Mouse (Mus musculus) embryonic stem cell, embryonic (primary cell): ENCODE data around the gene Trim47.

Experiments
- CTCF ChIA-PET, 4 experiments: fragments of 300-600 bp in 2 of 4; fragments of 350-600 bp in 2 of 4; sonication (Branson Sonifier 250); formaldehyde crosslinking; loops; one replicate each; lab custom pipeline; 2022; ENCODE audit warnings: inconsistent platforms in 2 of 4; lab: Charles Lee
- POLR2A ChIA-PET, 4 experiments: fragments of 300-600 bp in 2 of 4; fragments of 350-600 bp in 2 of 4; sonication (Branson Sonifier 250); formaldehyde crosslinking; loops; one replicate each; lab custom pipeline; 2022; ENCODE audit warnings: antibody characterized with exemption in 4 of 4, inconsistent platforms in 1 of 4; lab: Charles Lee

Trim47 gene

GRCm38 (mm10) chr11:116129091-116129790 is 2.2 kb upstream of the Trim47 start:
- CTCF ChIA-PET: interaction anchor here in 3 of 4 experiments (0.6 to 2.0 kb wide), 12 partner anchors 9 to 209 kb away, joined by 3 to 8 read pairs (median 3); partner anchors contain the start of gene Mrpl38 (in 3 of the 3)
- POLR2A ChIA-PET: interaction anchor here (0.5 to 8.1 kb wide), 14 partner anchors 9 to 889 kb away, joined by 3 to 43 read pairs (median 4); partner anchors contain the start of gene Mrpl38 (in 3 of the 4)

GRCm38 (mm10) chr11:116127986-116128385 is 976 bp upstream of the Trim47 start:
- POLR2A ChIA-PET: interaction anchor here in 3 of 4 experiments (0.5 to 8.1 kb wide), 15 partner anchors 10 to 483 kb away, joined by 3 to 43 read pairs (median 4); partner anchors contain the start of genes Mrpl38 (in 2 of the 3) and Evpl (in 1 of the 3)
- CTCF ChIA-PET: interaction anchor here in 3 of 4 experiments (0.6 to 2.6 kb wide), 6 partner anchors 10 to 521 kb away, joined by 3 to 9 read pairs (median 5); partner anchors contain the start of gene Mrpl38 (in 3 of the 3)

- ChIA-PET CTCF (interaction anchor here in 1 of 4 experiments (2.2 to 2.6 kb wide), 2 partner anchors 9 to 14 kb away, joined by 8 to 9 read pairs; no protein-coding TSS in a partner anchor), POLR2A (interaction anchor here in 3 of 4 experiments (0.6 to 5.8 kb wide), 14 partner anchors 8 to 250 kb away, joined by 3 to 27 read pairs (median 4); partner anchors contain the start of genes Mrpl38 (in 2 of the 3) and Evpl (in 1 of the 3))
Observed at GRCm38 (mm10) chr11:116126261-116126660, 749 bp downstream of the Trim47 start.

- POLR2A ChIA-PET: interaction anchor here in 3 of 4 experiments (0.6 to 1.6 kb wide), 10 partner anchors 12 to 717 kb away, joined by 3 to 6 read pairs (median 3); no protein-coding TSS in a partner anchor
- CTCF ChIA-PET: interaction anchor here in 3 of 4 experiments (0.7 to 0.9 kb wide), 3 partner anchors 138 to 225 kb away, joined by 3 to 4 read pairs (median 3); no protein-coding TSS in a partner anchor
Observed at GRCm38 (mm10) chr11:116121731-116122245, 5.2 kb downstream of the Trim47 start.

- ChIA-PET POLR2A (interaction anchor here in 3 of 4 experiments (0.6 to 5.6 kb wide), 12 partner anchors 9 to 209 kb away, joined by 3 to 43 read pairs (median 5); partner anchors contain the start of genes Mrpl38 (in 2 of the 3), Trim47 (in 2 of the 3) and Trim65 (in 2 of the 3)), CTCF (interaction anchor here (0.6 to 2.5 kb wide), 22 partner anchors 9 to 1274 kb away, joined by 3 to 12 read pairs (median 4); partner anchors contain the start of genes Mrpl38 (in 2 of the 4) and Trim47 (in 1 of the 4))
Observed at GRCm38 (mm10) chr11:116117819-116118218, 9.2 kb downstream of the Trim47 start.

DNA sequence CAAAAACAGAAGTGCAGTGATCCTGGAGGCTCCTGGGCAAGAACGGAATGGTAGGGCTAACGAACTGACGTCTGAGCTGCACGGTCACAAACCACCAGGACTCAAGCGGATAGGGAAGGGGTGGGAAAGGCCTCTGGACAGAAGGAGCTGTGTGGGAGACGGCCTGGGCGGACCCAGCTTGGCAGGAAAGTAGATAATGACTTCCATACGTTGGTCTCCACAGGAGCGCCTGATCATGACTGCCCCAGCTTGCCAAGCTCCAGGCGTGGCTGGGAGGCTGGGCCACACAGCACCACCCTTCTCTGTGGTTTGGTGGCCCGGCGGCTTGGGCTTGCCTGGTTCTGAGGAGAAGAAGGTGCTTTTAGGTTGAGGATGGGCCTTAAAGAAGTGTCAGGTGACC is 9.8 kb downstream of the Trim47 start:
- ChIA-PET CTCF (interaction anchor here (0.6 to 2.5 kb wide), 23 partner anchors 8 to 1274 kb away, joined by 3 to 12 read pairs (median 4); partner anchors contain the start of genes Mrpl38 (in 2 of the 4) and Trim47 (in 1 of the 4)), POLR2A (interaction anchor here in 3 of 4 experiments (0.5 to 5.6 kb wide), 11 partner anchors 10 to 600 kb away, joined by 3 to 43 read pairs (median 5); partner anchors contain the start of genes Trim47 (in 2 of the 3), Trim65 (in 2 of the 3), Mrpl38 (in 1 of the 3) and Ubald2 (in 1 of the 3))

- CTCF ChIA-PET: interaction anchor here (0.5 to 2.7 kb wide), 23 partner anchors 8 to 543 kb away, joined by 3 to 10 read pairs (median 3); partner anchors contain the start of genes Mrpl38 (in 1 of the 4) and Trim47 (in 1 of the 4)
- POLR2A ChIA-PET: interaction anchor here in 3 of 4 experiments (0.6 to 2.8 kb wide), 16 partner anchors 8 to 499 kb away, joined by 3 to 15 read pairs (median 4); partner anchors contain the start of gene Mrpl38 (in 2 of the 3)
Observed at GRCm38 (mm10) chr11:116111611-116112203, 15.3 kb downstream of the Trim47 start.

GRCm38 (mm10) chr11:116111067-116111466 is 15.9 kb downstream of the Trim47 start:
- ChIA-PET POLR2A (interaction anchor here in 2 of 4 experiments (1.2 to 2.8 kb wide), 9 partner anchors 8 to 105 kb away, joined by 3 to 15 read pairs (median 6); partner anchors contain the start of gene Mrpl38 (in 2 of the 2)), CTCF (interaction anchor here (0.6 to 2.7 kb wide), 18 partner anchors 9 to 251 kb away, joined by 3 to 10 read pairs (median 4); partner anchors contain the start of gene Trim47 (in 1 of the 4))

DNA sequence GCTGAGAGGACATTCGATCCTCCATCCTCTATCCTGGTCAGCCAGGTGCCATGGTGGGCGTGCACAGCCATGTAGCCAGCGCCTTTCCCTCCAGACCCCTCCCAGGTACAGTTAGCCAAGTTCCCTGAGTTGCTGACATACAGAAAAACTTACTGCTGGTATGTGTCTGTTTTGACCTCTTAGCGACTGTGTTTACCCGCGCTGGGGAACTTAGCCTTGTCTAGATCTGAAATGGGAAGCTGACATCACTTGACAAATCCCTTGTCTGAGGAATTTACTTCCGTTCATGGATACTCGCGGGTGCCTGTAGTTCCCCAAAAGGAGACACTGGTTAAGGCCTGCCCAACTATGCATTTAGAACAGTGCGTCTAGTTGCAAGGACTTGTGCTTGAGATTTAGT is 16.5 kb downstream of the Trim47 start:
- POLR2A ChIA-PET: interaction anchor here in 2 of 4 experiments (0.5 to 3.2 kb wide), 10 partner anchors 8 to 645 kb away, joined by 3 to 18 read pairs (median 8); partner anchors contain the start of gene Mrpl38 (in 2 of the 2)
- CTCF ChIA-PET: interaction anchor here in 3 of 4 experiments (0.7 to 2.7 kb wide), 20 partner anchors 8 to 251 kb away, joined by 3 to 8 read pairs (median 4); partner anchors contain the start of gene Trim47 (in 1 of the 3)

DNA sequence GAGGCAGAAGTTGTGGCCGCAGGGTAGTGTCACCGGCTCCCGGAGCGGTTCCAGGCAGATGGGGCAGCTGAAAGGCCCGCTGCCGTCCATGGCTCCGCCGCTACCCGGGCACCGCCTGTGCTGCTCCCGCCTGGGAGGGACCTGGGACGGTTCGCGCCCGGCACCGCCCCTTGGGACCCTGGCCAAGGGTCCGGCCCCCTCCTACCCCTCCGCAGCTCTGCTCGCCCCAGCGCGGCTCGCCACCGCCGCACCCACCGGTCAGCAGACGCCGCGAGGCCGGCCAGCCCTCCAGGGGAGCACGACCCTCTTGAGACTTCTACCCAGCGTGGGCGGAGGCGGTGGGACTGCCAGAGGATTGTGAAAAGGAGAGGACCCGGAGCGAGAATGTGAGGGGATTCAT is 16.9 kb downstream of the Trim47 start:
- CTCF ChIA-PET: interaction anchor here in 3 of 4 experiments (0.6 to 2.0 kb wide), 7 partner anchors 10 to 250 kb away, joined by 3 to 6 read pairs (median 4); no protein-coding TSS in a partner anchor
- POLR2A ChIA-PET: interaction anchor here in 2 of 4 experiments (0.5 to 4.2 kb wide), 8 partner anchors 10 to 645 kb away, joined by 3 to 44 read pairs (median 4); partner anchors contain the start of genes Exoc7 (in 1 of the 2) and Mrpl38 (in 1 of the 2)

GRCm38 (mm10) chr11:116109441-116110081 is 17.4 kb downstream of the Trim47 start:
- CTCF ChIA-PET: interaction anchor here (0.6 to 2.1 kb wide), 13 partner anchors 8 to 387 kb away, joined by 3 to 6 read pairs (median 3); partner anchors contain the start of gene Mrpl38 (in 1 of the 4)
- POLR2A ChIA-PET: interaction anchor here in 2 of 4 experiments (0.5 to 4.2 kb wide), 17 partner anchors 9 to 471 kb away, joined by 3 to 44 read pairs (median 3); partner anchors contain the start of genes Exoc7 (in 1 of the 2), Mrpl38 (in 1 of the 2) and Trim47 (in 1 of the 2)

DNA sequence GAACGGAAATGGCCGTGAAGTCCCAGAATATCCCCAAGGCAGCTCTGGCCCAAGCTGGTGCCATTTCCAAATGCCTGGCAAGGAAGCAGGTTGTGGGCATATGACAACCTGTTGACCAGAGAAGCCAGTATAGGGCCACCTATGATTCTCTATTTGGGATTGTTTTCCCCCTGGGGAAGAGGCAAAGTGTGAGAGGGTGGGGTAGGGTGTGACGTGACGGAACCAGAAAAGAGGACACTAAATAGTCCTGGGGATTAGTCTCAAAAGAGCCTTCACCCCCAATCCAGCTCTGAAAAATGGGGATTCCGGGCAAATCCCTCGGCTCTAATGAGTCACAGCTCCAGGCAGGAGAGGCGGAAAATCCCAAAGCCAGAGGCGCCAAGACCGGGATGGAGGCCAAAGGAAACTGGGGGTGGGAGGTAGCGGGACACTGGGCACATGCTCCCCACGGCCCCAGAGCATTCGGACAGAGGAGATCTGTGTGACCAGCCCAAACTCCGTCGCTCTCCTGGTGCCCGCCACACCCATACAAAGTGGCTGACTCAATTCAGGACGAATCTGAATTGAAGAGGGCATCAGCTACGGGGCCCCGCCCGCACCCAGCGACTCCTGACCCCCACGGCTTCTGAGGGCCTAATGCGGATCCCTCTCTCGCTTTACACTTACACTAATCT is 18.4 kb downstream of the Trim47 start:
- ChIA-PET POLR2A (interaction anchor here in 3 of 4 experiments (0.5 to 4.2 kb wide), 26 partner anchors 8 to 1585 kb away, joined by 3 to 44 read pairs (median 3); partner anchors contain the start of genes Galk1 (in 1 of the 3), Mrpl38 (in 1 of the 3) and Trim47 (in 1 of the 3)), CTCF (interaction anchor here in 2 of 4 experiments (0.6 to 2.1 kb wide), 14 partner anchors 9 to 425 kb away, joined by 3 to 6 read pairs (median 3); partner anchors contain the start of genes Mrpl38 (in 1 of the 2), Trim47 (in 1 of the 2) and Trim65 (in 1 of the 2))

DNA sequence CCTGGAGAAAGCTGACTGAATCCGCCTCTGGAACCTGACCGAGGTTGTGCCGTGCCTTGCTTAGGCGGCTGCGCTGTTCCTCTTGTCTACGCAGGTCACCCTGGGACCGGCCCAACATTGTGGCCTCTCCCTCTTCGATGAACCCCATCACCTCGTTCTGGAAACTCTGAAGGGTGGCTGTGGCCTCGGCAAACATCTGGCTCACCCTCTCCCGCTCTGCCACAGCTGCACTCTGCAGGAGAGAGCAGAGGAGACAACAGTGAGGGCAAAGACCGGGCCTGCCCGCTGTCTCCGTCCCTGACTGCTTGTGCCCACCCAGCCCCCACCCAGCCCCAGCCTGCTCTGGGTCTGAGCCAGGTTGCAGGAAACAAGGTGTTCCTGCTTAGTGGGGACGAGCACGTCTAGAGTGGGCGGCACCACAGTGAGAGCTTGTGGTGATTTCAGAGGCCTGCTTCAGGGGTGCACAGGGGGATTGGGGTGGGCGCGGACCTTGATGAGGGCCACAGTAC is 19.2 kb downstream of the Trim47 start:
- ChIA-PET CTCF (interaction anchor here in 2 of 4 experiments (0.5 to 2.1 kb wide), 11 partner anchors 10 to 426 kb away, joined by 3 to 10 read pairs (median 3); partner anchors contain the start of genes Mrpl38 (in 1 of the 2) and Trim65 (in 1 of the 2)), POLR2A (interaction anchor here in 3 of 4 experiments (0.5 to 4.2 kb wide), 25 partner anchors 10 to 516 kb away, joined by 3 to 44 read pairs (median 4); partner anchors contain the start of genes Mrpl38 (in 2 of the 3), Caskin2 (in 1 of the 3), Trim47 (in 1 of the 3) and Unk (in 1 of the 3))

DNA sequence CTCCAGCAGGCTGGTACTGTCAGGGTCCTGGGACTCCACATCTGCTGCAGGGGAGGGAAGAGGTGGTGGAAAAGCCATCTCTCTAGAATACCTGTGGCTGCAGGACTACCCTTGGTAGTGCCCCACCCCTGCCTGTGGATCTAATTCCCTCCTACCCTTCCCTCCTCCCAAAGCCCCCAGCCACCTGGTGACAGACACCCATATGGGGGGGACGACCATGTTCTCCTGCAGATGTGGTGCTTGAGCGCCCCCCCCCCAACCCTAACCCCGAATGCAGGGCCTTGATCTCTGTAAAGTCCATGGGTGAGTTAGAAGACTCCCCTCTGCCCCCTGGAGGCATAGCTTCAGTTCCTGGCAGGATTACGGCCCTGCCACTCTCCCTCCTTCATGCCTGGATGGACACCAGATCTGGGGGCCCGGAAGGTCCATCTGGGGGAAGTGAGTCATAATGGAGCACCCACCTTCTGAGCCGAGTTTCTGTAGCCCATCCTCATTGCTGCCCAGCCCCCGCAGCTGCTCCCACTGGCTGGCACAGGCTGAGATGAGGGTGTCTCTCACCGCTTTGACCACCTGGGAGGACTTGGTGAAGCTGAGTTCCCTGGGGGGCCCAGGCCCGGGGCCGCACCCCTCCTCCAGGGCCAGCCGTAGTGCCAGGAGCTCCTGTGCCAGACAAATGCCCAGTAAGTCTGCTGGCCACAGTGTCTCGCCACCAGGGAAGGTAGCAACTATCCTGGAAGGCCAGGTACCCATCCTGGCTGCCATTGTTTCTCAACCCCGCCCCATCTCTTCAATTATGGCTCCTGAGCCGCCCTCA is 19.8 kb downstream of the Trim47 start:
- POLR2A ChIA-PET: interaction anchor here (0.5 to 4.2 kb wide), 30 partner anchors 8 to 517 kb away, joined by 3 to 44 read pairs (median 4); partner anchors contain the start of genes Mrpl38 (in 2 of the 4), Caskin2 (in 1 of the 4), Unc13d (in 1 of the 4) and Unk (in 1 of the 4)
- CTCF ChIA-PET: interaction anchor here in 2 of 4 experiments (0.5 to 2.1 kb wide), 15 partner anchors 9 to 1279 kb away, joined by 3 to 10 read pairs (median 3); partner anchors contain the start of genes Mrpl38 (in 1 of the 2) and Trim65 (in 1 of the 2)
